Comparison of ENCODE assay signal across 8 mouse cellular contexts in genomic region chr5:20951666-20952281, GRCm38 (mm10). TPM values are rescaled to one million over a fixed set of nuclear protein-coding genes. Genes with fewer than 3 reads are reported as not detected.
DNase-seq lines count a peak whose midpoint lies in the region; ATAC-seq and TF ChIP-seq lines count a peak whose summit lies in the region.

No protein-coding gene starts in this region.

- peak; percentile 95 for DNase-seq in 416B (ENCODE audit: low read depth)
- DNase-seq in heart, adult 8-10 months (ENCODE audit: low spot score): peak; percentile 97
- DNase-seq in kidney, adult 9 months: peak; percentile 98
- peak; percentile 97 for DNase-seq in limb, embryonic 14.5 days (ENCODE audit: low spot score)
- DNase-seq in midbrain, postnatal 0 days (ENCODE audit: low spot score): peak; percentile 98
- DNase-seq in spleen, postnatal 14 days (ENCODE audit: low spot score in 2 of 2): peak; percentile 93

- H3K4me2 ChIP-seq in embryonic facial prominence, embryonic 15.5 days (replicated peaks): peak overlapping the region; percentile 55
- peak overlapping the region; percentile 75 for H3K4me2 ChIP-seq in limb, embryonic 14.5 days (replicated peaks; ENCODE audit: low read depth, low read length, severe bottlenecking)
- H3K4me2 ChIP-seq in midbrain, postnatal 0 days (ENCODE audit: low read depth, low read length, poor library complexity, severe bottlenecking): peak overlapping the region; percentile 75

- H3K36me3 ChIP-seq in embryonic facial prominence, embryonic 15.5 days: peaks cover 6% of the 10 kb centered on the region
- H3K36me3 ChIP-seq in limb, embryonic 14.5 days (ENCODE audit: control insufficient read depth, insufficient read depth, low read length): peaks cover 8% of the 10 kb centered on the region
- H3K36me3 ChIP-seq in midbrain, postnatal 0 days (ENCODE audit: insufficient read depth, low read length): no peaks in the 10 kb centered on the region

- no peaks in the 10 kb centered on the region for H3K27me3 ChIP-seq in embryonic facial prominence, embryonic 15.5 days
- no peaks in the 10 kb centered on the region for H3K27me3 ChIP-seq in limb, embryonic 14.5 days (ENCODE audit: control insufficient read depth, insufficient read depth, low read length)
- H3K27me3 ChIP-seq in midbrain, postnatal 0 days (ENCODE audit: insufficient read depth, low read length): no peaks in the 10 kb centered on the region

- no peak for TF ChIP-seq CTCF in bone marrow, adult 2 months (IDR thresholded peaks at IDR 0.05; ENCODE audit: control insufficient read depth, insufficient read depth, low read length)
- no peak for TF ChIP-seq CTCF in midbrain, postnatal 0 days (IDR thresholded peaks at IDR 0.05)

- peaks cover 5% of the 10 kb centered on the region; the same call in 1 of the 2 replicates for H3K4me1 ChIP-seq in bone marrow, adult 2 months (ENCODE audit: control insufficient read depth, insufficient read depth, low read length)
- peaks cover 15% of the 10 kb centered on the region for H3K4me1 ChIP-seq in embryonic facial prominence, embryonic 15.5 days
- H3K4me1 ChIP-seq in limb, embryonic 14.5 days (ENCODE audit: control insufficient read depth, insufficient read depth, low read length): peaks cover 8% of the 10 kb centered on the region
- peaks cover 2% of the 10 kb centered on the region; the same call in 1 of the 2 replicates for H3K4me1 ChIP-seq in midbrain, postnatal 0 days (ENCODE audit: insufficient read depth, low read length)

- peak; percentile 96 for TF ChIP-seq POLR2A in bone marrow, adult 2 months (IDR thresholded peaks at IDR 0.05; ENCODE audit: borderline replicate concordance, control insufficient read depth, low read depth, low read length)
- peak; percentile 89; the same call in 1 of the 2 replicates for TF ChIP-seq POLR2A in limb, embryonic 14.5 days (IDR thresholded peaks at IDR 0.05; ENCODE audit: borderline replicate concordance, extremely low read depth, insufficient read depth, insufficient read length)

- H3K4me3 ChIP-seq in bone marrow, adult 2 months (replicated peaks; ENCODE audit: control insufficient read depth, low read depth, low read length): peak overlapping the region; percentile 100
- H3K4me3 ChIP-seq in embryonic facial prominence, embryonic 15.5 days (replicated peaks): peak overlapping the region; percentile 95
- peak overlapping the region; percentile 91 for H3K4me3 ChIP-seq in limb, embryonic 14.5 days (replicated peaks; ENCODE audit: low read length)
- peak overlapping the region; percentile 97 for H3K4me3 ChIP-seq in midbrain, postnatal 0 days (ENCODE audit: low read depth, low read length)

- H3K27ac ChIP-seq in bone marrow, adult 2 months (ENCODE audit: control insufficient read depth, insufficient read depth, low read depth, low read length, poor library complexity): peak overlapping the region; percentile 99
- H3K27ac ChIP-seq in embryonic facial prominence, embryonic 15.5 days (replicated peaks): peak overlapping the region; percentile 99
- peak overlapping the region; percentile 99 for H3K27ac ChIP-seq in limb, embryonic 14.5 days (replicated peaks; ENCODE audit: low read depth, low read length)
- H3K27ac ChIP-seq in midbrain, postnatal 0 days (ENCODE audit: low read depth, low read length): peak overlapping the region; percentile 93

- peak overlapping the region; percentile 96 for H3K9ac ChIP-seq in embryonic facial prominence, embryonic 15.5 days
- H3K9ac ChIP-seq in limb, embryonic 14.5 days (ENCODE audit: low read depth, low read length, severe bottlenecking): peak overlapping the region; percentile 95
- H3K9ac ChIP-seq in midbrain, postnatal 0 days (replicated peaks; ENCODE audit: low read length, poor library complexity, severe bottlenecking): peak overlapping the region; percentile 88

- under 1% methylated on average over 51 of the region's 51 CpGs for WGBS in bone marrow, adult 2 months
- WGBS in embryonic facial prominence, embryonic 15.5 days: under 1% methylated on average over 51 of the region's 51 CpGs
- under 1% methylated on average over 51 of the region's 51 CpGs for WGBS in limb, embryonic 14.5 days
- WGBS in midbrain, postnatal 0 days: 0% methylated on average over 51 of the region's 51 CpGs

- peak; percentile 99 for ATAC-seq in embryonic facial prominence, embryonic 15.5 days (ENCODE audit: insufficient number of reproducible peaks, low FRiP score, low TSS enrichment, low read depth)
- peak; percentile 99 for ATAC-seq in limb, embryonic 14.5 days (ENCODE audit: low FRiP score, low read depth)
- peak; percentile 99 for ATAC-seq in midbrain, postnatal 0 days (ENCODE audit: low FRiP score)

- H3K9me3 ChIP-seq in embryonic facial prominence, embryonic 15.5 days (replicated peaks): 0 out of 2 replicates have a peak, but pooled peaks cover 2% of the 10 kb centered on the region
- no peaks in the 10 kb centered on the region; the same call in 1 of the 2 replicates for H3K9me3 ChIP-seq in limb, embryonic 14.5 days (ENCODE audit: control insufficient read depth, low read length)
- no peaks in the 10 kb centered on the region for H3K9me3 ChIP-seq in midbrain, postnatal 0 days (ENCODE audit: low read length)

RNA-seq across cellular contexts. Expression of gene Rsbn1l, which starts 4.4 kb away (rescaled TPM):
- polyA plus RNA-seq in bone marrow, adult 2 months (2011; ENCODE audit: insufficient read depth, insufficient read length, low replicate concordance, missing spikeins): 13.8 and 18.7 TPM in 2 replicates
- 4.8 and 6.0 TPM in 2 replicates for polyA plus RNA-seq in embryonic facial prominence, embryonic 15.5 days (2015; fragmentation: Nextera tagmentation; extraction: Ambion mirVana)
- 10 to 100 TPM; 13.3 to 14.5 (median 14.2) TPM for total RNA-seq in heart, adult 8-10 months (2022)
- polyA plus RNA-seq in limb, embryonic 14.5 days (2012; rRNA removed): 7.6 and 8.0 TPM in 2 replicates
- polyA plus RNA-seq in limb, embryonic 14.5 days (2014; fragmentation: Nextera tagmentation; extraction: Ambion mirVana): 5.9 and 6.6 TPM in 2 replicates
- 5.2 and 7.3 TPM in 2 replicates for total RNA-seq in midbrain, postnatal 0 days (2014; rRNA removed)
- polyA plus RNA-seq in midbrain, postnatal 0 days (2015; fragmentation: Nextera tagmentation; extraction: Ambion mirVana): 2.7 and 3.8 TPM in 2 replicates

Comparison
In these comparisons a context has a peak if more than half of its experiments do, and no peak if none do; other contexts are left out.
1. Peak in every context shown above with its lines: DNase-seq, ATAC-seq, H3K4me3 ChIP-seq and H3K27ac ChIP-seq.